Mouse (Mus musculus) layer of hippocampus, postnatal 36 days (tissue): Measurements from ENCODE around the gene Tedc2. TPM values are rescaled to one million over a fixed set of nuclear protein-coding genes. Genes with fewer than 3 reads are reported as not detected.
A peak's percentile ranks its signal among the peaks of the same experiment; 100 is the strongest.

ENCODE experiments used
- DNase-seq, 2 experiments: peaks; one replicate each; pipeline ENCODE4 v3.0.0; 2022
- microRNA-seq, 2 experiments: library from miRNA; unstranded; fragments of <30 nt; microRNA quantifications; one replicate each; pipeline ENCODE4 v1.2.0; 2021
- total RNA-seq, 2 experiments: library from RNA; stranded (reverse); gene quantifications; 2 replicates each; pipeline ENCODE4 v1.2.3; 2021

Gene Tedc2
- total RNA-seq, 2 experiments from 2014 or later = 8.3 to 9.3 TPM

DNA sequence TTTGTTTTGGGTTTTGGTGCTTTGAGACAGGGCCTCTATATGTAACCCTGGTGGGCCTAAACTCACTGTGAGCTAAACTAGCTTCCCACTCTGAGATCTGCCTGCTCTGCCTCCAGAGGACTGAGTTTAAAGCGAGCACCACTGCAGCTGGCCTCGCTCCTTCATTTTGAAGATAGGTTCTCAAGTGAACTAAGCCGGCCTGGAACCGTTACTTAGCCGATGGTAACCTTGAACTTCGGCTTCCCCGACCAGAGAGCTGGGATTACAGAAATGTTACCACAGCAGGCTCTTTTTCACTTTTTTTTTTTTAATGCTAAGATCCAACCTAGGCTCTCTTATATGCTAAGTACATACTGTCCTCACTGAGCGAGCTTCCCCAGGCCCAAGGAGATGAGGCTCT, 27.4 kb downstream of the Tedc2 start:
- DNase-seq = no peak

DNA sequence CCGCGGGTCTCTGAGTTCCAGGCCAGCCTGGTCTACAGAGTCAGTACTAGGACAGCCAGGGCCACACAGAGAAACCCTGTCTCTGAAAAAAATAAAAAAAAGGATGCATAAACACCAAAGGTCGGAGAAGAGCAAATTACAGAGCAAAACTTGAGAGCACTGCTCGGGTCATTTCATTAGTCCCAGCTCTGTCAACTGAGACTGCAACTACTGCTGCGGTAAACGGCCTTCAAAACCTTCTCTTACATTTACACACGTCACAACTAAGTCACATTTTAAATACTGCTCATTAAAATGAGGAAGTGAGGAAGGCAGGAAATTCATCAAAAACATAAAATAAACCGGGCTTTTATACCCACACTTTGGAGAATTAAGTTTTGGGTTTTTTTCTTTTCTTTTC, 27.8 kb downstream of the Tedc2 start:
- no peak for DNase-seq

- DNase-seq = no peak
Measured at GRCm38 (mm10) chr17:24191481-24191880, 29.2 kb downstream of the Tedc2 start.

DNA sequence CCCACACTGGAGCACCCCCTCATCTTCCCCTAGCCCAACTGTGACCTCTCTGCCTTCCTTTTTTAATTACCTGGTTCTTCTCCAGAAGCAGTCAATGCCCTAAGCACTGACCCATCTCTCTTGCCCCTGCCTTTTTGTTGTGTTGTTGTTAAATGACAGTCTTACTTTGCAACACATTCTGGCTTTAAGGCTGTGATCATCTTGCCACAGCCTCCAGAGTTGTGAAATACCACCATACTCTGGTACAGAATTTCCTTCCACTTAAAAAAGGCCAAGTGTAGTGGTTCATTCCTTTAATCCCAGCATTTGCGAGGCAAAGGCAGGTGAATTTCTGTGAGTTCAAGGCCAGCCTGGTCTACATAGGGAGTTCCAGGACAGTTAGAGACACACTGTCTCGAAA, 29.7 kb downstream of the Tedc2 start:
- DNase-seq = no peak

DNA sequence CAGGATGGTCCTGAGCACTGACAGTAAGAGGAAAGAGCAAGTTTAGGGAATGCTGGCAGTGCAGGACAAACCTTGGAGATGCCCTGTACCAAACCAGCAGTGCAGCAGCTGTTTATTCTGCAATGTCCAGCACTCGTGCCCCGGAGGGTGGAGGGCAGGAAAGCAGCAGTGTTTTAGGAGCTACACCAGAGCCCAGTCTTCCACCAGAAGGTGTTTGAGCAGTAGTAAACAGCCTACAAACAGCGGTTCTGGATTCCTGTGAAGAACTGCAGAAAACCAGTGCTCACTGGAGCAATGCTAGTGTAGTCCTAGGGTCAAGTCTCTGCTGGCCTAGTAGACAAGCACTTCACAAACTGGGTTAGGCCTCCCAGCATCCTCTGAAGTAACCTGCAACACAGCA, 46.4 kb downstream of the Tedc2 start:
- DNase-seq = no peak

DNA sequence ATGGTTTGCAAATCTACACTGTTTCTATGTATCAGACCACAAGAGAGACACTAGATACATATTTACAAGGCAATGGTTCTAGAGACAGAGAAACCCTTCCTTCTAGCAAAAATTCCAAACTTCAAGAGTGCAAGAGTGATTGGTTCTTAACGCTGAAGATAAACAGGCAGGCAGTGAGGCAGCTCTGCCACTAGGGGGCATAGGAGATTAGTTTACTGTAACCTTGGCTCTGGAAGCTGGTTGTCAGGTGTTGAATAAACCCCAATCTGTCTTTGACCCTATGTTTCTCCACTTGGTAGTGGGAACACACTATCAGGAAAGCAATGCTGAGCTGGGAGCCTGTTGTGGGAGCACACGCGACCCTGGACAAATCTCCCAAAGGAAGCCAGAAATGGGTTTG, 47.2 kb downstream of the Tedc2 start:
- DNase-seq = peak; percentile 51 to 60

- DNase-seq = no peak
Measured at GRCm38 (mm10) chr17:24171738-24172137, 48.9 kb downstream of the Tedc2 start.

DNA sequence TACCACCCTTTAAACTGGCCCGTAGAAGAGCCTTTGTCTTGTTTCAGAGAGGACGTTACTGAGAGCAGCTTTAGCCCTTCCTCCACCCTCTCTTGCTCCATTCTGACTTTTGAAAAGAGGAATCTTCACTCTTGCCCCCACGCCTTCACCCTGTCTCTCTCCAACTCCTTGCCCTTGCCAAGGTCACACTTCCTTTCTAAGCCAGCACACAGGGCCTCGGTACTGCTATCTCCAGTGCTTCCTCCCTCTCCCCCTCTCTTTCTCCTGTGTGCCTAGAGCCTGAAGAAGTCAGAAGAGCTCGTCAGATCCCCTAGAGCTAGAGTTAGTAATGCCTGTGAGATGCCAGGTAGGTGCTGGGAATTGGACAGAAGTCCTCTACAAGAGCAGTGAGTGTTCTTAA, 49.9 kb downstream of the Tedc2 start:
- no peak for DNase-seq

DNA sequence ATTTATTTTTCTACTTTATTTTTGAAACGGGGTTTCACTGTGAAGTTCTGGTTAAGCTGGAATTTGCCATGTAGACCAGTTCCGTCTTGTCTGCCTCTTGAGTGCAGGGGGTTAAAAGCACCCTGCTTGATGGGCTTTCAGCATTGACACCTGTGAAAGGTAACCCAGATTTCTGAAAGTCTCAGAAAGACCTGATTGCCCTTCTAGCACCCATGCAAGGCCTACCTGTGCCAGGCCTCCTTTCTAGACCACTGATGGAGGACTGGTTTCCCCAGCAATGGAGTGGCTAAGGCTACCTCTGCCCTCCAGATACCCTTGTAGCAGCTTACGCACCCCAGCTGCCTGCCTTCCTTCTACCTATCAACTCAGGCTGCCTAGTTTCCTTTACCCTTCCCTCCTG, 50.5 kb downstream of the Tedc2 start:
- no peak for DNase-seq

DNA sequence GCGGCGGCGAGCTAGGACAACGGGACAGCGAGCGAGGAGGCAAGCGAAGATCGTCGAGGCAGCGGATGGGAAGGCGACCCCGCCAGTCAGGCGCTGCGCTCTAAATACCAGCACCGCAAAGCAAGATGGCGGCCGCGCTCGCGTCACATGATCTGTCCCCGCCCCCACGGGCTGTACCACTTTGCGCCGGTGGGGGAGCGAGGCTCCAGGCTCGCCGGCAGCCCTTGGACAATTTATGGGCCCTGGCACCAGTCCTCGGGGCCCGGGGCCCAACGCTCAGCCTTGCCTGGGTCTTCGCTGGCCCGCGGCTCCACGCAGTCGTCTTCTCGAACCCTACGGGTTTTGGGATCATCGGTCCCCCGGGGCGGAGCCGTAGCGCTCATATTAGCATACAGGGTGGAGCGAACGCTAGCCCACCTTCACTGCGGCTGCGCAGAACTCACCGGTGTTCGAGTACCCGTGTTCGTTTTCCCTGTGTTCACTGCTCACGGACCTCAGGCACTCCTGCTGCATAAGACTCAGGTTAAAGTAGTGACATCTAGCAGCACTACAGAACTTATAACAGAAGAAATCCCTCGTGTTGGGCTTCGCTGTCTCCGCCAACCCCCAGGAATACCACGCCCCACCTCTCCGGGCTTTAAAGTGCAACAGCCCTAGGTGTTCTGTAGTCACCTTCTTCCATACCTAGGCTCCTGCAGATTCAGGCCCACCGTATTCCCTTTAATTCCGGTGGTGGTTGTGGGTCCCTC, 51.2 kb downstream of the Tedc2 start, which contains the start of gene Atp6v0c:
TSS of gene Atp6v0c (minus strand) at position 386 of the 749 bp plus-strand sequence.
- peak; percentile 95 for DNase-seq

- DNase-seq = peak; percentile 66 to 71
Measured at GRCm38 (mm10) chr17:24168590-24169277, 51.9 kb downstream of the Tedc2 start.

GRCm38 (mm10) chr17:24167891-24168505, 52.7 kb downstream of the Tedc2 start:
- no peak for DNase-seq

- no peak for DNase-seq
Measured at GRCm38 (mm10) chr17:24167120-24167519, 53.5 kb downstream of the Tedc2 start.

Small RNA genes within 50 kb of the gene (microRNA-seq; reads per million reads assigned to microRNA genes)
- 0.60 to 0.85 reads per million in 2 experiments for gene Mir5134
- 0 to 0.21 reads per million in 2 experiments for gene Mir6965

Other genes with a start within 250 kb of the Tedc2 start
- not detected for gene Prss30, start 240.3 kb downstream of the Tedc2 start, total RNA-seq
- gene Prss22, start 222.8 kb downstream of the Tedc2 start, total RNA-seq = not detected
- gene Prss27, start 182.7 kb downstream of the Tedc2 start, total RNA-seq = not detected
- gene Kctd5, start 147.4 kb downstream of the Tedc2 start, total RNA-seq = 10 to 100 TPM; 28.5 to 30.1 TPM
- gene Pdpk1, start 69.9 kb downstream of the Tedc2 start, total RNA-seq = 100 to 1,000 TPM; 104 to 105 TPM
- 10 to 100 TPM; 36.1 to 39.4 TPM for gene Amdhd2, start 57.1 kb downstream of the Tedc2 start, total RNA-seq
- 1,000 to 10,000 TPM; 1,151 to 1,277 TPM for gene Atp6v0c, start 51.1 kb downstream of the Tedc2 start, total RNA-seq
- gene Tbc1d24, start 15.3 kb downstream of the Tedc2 start, total RNA-seq = 10 to 100 TPM; 60.9 to 64.6 TPM
- gene Ntn3, start 11.3 kb downstream of the Tedc2 start, total RNA-seq = 1 to 10 TPM; 8.0 to 9.9 TPM
- gene Ccnf, start 30.6 kb upstream of the Tedc2 start, total RNA-seq = 1 to 10 TPM; 4.9 to 6.1 TPM
- gene Abca17, start 130.2 kb upstream of the Tedc2 start, total RNA-seq = 1 to 10 TPM in 1 of 2 experiments, under 1 TPM in 1; 0.96 to 1.1 TPM
- 10 to 100 TPM; 64.8 to 65.3 TPM for gene Abca3, start 131.1 kb upstream of the Tedc2 start, total RNA-seq
- 100 to 1,000 TPM; 123 to 127 TPM for gene Rnps1, start 193.7 kb upstream of the Tedc2 start, total RNA-seq
- 10 to 100 TPM; 29.2 to 30.2 TPM for gene Eci1, start 205.8 kb upstream of the Tedc2 start, total RNA-seq
- gene Dnase1l2, start 222.3 kb upstream of the Tedc2 start, total RNA-seq = 10 to 100 TPM; 11.0 to 14.2 TPM
- gene E4f1, start 249.5 kb upstream of the Tedc2 start, total RNA-seq = 10 to 100 TPM; 30.3 to 42.7 TPM
- 10 to 100 TPM; 62.3 to 66.4 TPM for gene Pgp, start 249.5 kb upstream of the Tedc2 start, total RNA-seq